Mouse (Mus musculus): Measurements from ENCODE around the gene Ubxn2a. TPM values are rescaled to one million over a fixed set of nuclear protein-coding genes. Genes with fewer than 3 reads are reported as not detected.

Ubxn2a gene
- polyA plus RNA-seq, 1 experiment, result 5.9 TPM

- Histone ChIP-seq H3K4me3 (replicated peaks; ENCODE audit: extremely low read depth, low read depth, low read length) (no peak overlapping the region), H3K4me1 (ENCODE audit: control insufficient read depth, insufficient read depth, low read length) (no peaks in the 10 kb centered on the region)
- WGBS, result 51% methylated on average over 1 of the region's 1 CpGs
- TF ChIP-seq CTCF (IDR thresholded peaks at IDR 0.05; ENCODE audit: insufficient read depth, low read length), result no peak
- TF ChIP-seq POLR2A (IDR thresholded peaks at IDR 0.05; ENCODE audit: borderline replicate concordance, extremely low read depth, low read depth, low read length), result no peak
- no peak for DNase-seq
These were observed 22.4 kb downstream of the Ubxn2a start for GRCm38 (mm10) chr12:4885062-4885461.

- WGBS, result 70% methylated on average over 2 of the region's 2 CpGs
- TF ChIP-seq POLR2A (IDR thresholded peaks at IDR 0.05; ENCODE audit: borderline replicate concordance, extremely low read depth, low read depth, low read length), result no peak
- TF ChIP-seq CTCF (IDR thresholded peaks at IDR 0.05; ENCODE audit: insufficient read depth, low read length), result no peak
- Histone ChIP-seq H3K4me1 (ENCODE audit: control insufficient read depth, insufficient read depth, low read length) (no peaks in the 10 kb centered on the region), H3K4me3 (replicated peaks; ENCODE audit: extremely low read depth, low read depth, low read length) (no peak overlapping the region)
- DNase-seq, result no peak
These were observed 25.4 kb downstream of the Ubxn2a start for GRCm38 (mm10) chr12:4882086-4882485.

GRCm38 (mm10) chr12:4879048-4879447 is 28.5 kb downstream of the Ubxn2a start:
- Histone ChIP-seq H3K4me1 (ENCODE audit: control insufficient read depth, insufficient read depth, low read length) (peaks cover 5% of the 10 kb centered on the region), H3K4me3 (replicated peaks; ENCODE audit: extremely low read depth, low read depth, low read length) (no peak overlapping the region)
- DNase-seq, result no peak
- 94% methylated on average over 5 of the region's 5 CpGs for WGBS
- TF ChIP-seq CTCF (IDR thresholded peaks at IDR 0.05; ENCODE audit: insufficient read depth, low read length) (no peak), POLR2A (IDR thresholded peaks at IDR 0.05; ENCODE audit: borderline replicate concordance, extremely low read depth, low read depth, low read length) (no peak)

- WGBS, result 83% methylated on average over 9 of the region's 9 CpGs
- TF ChIP-seq CTCF (IDR thresholded peaks at IDR 0.05; ENCODE audit: insufficient read depth, low read length) (no peak), POLR2A (IDR thresholded peaks at IDR 0.05; ENCODE audit: borderline replicate concordance, extremely low read depth, low read depth, low read length) (no peak)
- peaks cover 6% of the 10 kb centered on the region for H3K4me1 ChIP-seq (ENCODE audit: control insufficient read depth, insufficient read depth, low read length)
- no peak for DNase-seq
- H3K4me3 ChIP-seq (replicated peaks; ENCODE audit: extremely low read depth, low read depth, low read length), result no peak overlapping the region
These were observed 29.2 kb downstream of the Ubxn2a start for GRCm38 (mm10) chr12:4878296-4878783.

- WGBS, result 86% methylated on average over 8 of the region's 8 CpGs
- TF ChIP-seq POLR2A (IDR thresholded peaks at IDR 0.05; ENCODE audit: borderline replicate concordance, extremely low read depth, low read depth, low read length) (no peak), CTCF (IDR thresholded peaks at IDR 0.05; ENCODE audit: insufficient read depth, low read length) (no peak)
- H3K4me3 ChIP-seq (replicated peaks; ENCODE audit: extremely low read depth, low read depth, low read length), result no peak overlapping the region
- H3K4me1 ChIP-seq (ENCODE audit: control insufficient read depth, insufficient read depth, low read length), result peaks cover 6% of the 10 kb centered on the region
- DNase-seq, result no peak
These were observed 31.9 kb downstream of the Ubxn2a start for GRCm38 (mm10) chr12:4875623-4876022.

GRCm38 (mm10) chr12:4874161-4874927 is 33.2 kb downstream of the Ubxn2a start, which contains the start of gene Mfsd2b:
Gene Mfsd2b, minus strand, starts transcription at chr12:4874359.
- TF ChIP-seq POLR2A (IDR thresholded peaks at IDR 0.05; ENCODE audit: borderline replicate concordance, extremely low read depth, low read depth, low read length) (no peak), CTCF (IDR thresholded peaks at IDR 0.05; ENCODE audit: insufficient read depth, low read length) (no peak)
- WGBS, result 2% methylated on average over 24 of the region's 24 CpGs
- Histone ChIP-seq H3K4me3 (replicated peaks; ENCODE audit: extremely low read depth, low read depth, low read length) (peak within 1 kb of the TSS; percentile 32), H3K4me1 (ENCODE audit: control insufficient read depth, insufficient read depth, low read length) (peaks cover 6% of the 10 kb centered on the region)
- peak; percentile 71 for DNase-seq

GRCm38 (mm10) chr12:4873531-4873930 is 34.0 kb downstream of the Ubxn2a start:
- Histone ChIP-seq H3K4me3 (replicated peaks; ENCODE audit: extremely low read depth, low read depth, low read length) (no peak overlapping the region), H3K4me1 (ENCODE audit: control insufficient read depth, insufficient read depth, low read length) (peaks cover 6% of the 10 kb centered on the region)
- no peak for TF ChIP-seq POLR2A (IDR thresholded peaks at IDR 0.05; ENCODE audit: borderline replicate concordance, extremely low read depth, low read depth, low read length)
- 75% methylated on average over 6 of the region's 6 CpGs for WGBS
- no peak for DNase-seq

GRCm38 (mm10) chr12:4872983-4873477 is 34.5 kb downstream of the Ubxn2a start:
- 72% methylated on average over 5 of the region's 5 CpGs for WGBS
- Histone ChIP-seq H3K4me3 (replicated peaks; ENCODE audit: extremely low read depth, low read depth, low read length) (no peak overlapping the region), H3K4me1 (ENCODE audit: control insufficient read depth, insufficient read depth, low read length) (peaks cover 6% of the 10 kb centered on the region)
- TF ChIP-seq CTCF (IDR thresholded peaks at IDR 0.05; ENCODE audit: insufficient read depth, low read length) (no peak), POLR2A (IDR thresholded peaks at IDR 0.05; ENCODE audit: borderline replicate concordance, extremely low read depth, low read depth, low read length) (no peak)
- DNase-seq, result no peak

GRCm38 (mm10) chr12:4872273-4872672 is 35.2 kb downstream of the Ubxn2a start:
- WGBS, result 60% methylated on average over 4 of the region's 4 CpGs
- TF ChIP-seq CTCF (IDR thresholded peaks at IDR 0.05; ENCODE audit: insufficient read depth, low read length) (no peak), POLR2A (IDR thresholded peaks at IDR 0.05; ENCODE audit: borderline replicate concordance, extremely low read depth, low read depth, low read length) (no peak)
- Histone ChIP-seq H3K4me1 (ENCODE audit: control insufficient read depth, insufficient read depth, low read length) (peaks cover 6% of the 10 kb centered on the region), H3K4me3 (replicated peaks; ENCODE audit: extremely low read depth, low read depth, low read length) (no peak overlapping the region)
- no peak for DNase-seq

- TF ChIP-seq POLR2A (IDR thresholded peaks at IDR 0.05; ENCODE audit: borderline replicate concordance, extremely low read depth, low read depth, low read length) (no peak), CTCF (IDR thresholded peaks at IDR 0.05; ENCODE audit: insufficient read depth, low read length) (no peak)
- no peak for DNase-seq
- Histone ChIP-seq H3K4me1 (ENCODE audit: control insufficient read depth, insufficient read depth, low read length) (peaks cover 6% of the 10 kb centered on the region), H3K4me3 (replicated peaks; ENCODE audit: extremely low read depth, low read depth, low read length) (no peak overlapping the region)
- 94% methylated on average over 5 of the region's 5 CpGs for WGBS
These were observed 36.2 kb downstream of the Ubxn2a start for GRCm38 (mm10) chr12:4871260-4871659.
